Mouse (Mus musculus): ENCODE measurements around the gene Trpm7. TPM values are rescaled to one million over a fixed set of nuclear protein-coding genes. Genes with fewer than 3 reads are reported as not detected.

Gene Trpm7
- polyA plus RNA-seq, 1 experiment from 2014 or later = 18.4 TPM

DNA sequence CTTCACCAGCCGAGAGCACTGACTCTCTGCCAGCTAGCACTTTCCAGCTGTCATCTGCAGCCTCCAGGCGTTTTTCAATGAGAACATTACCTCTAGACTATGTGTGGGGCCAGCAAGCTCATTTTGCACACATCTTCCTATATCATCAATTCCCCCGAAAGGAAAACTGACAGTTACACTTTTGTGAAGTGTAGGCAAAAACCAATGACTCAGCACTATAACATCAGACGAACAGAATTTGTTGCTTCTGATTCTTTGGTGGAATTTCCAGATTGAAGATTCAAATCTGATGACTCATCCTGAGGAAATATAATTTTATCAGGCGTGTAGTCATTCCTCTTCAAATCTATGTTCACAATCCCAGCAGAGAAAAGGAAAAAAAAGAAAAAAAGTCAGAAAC is 83.4 kb downstream of the Trpm7 start:
- Histone ChIP-seq H3K4me2 (ENCODE audit: low read depth, low read length) (no peak overlapping the region), H3K4me1 (ENCODE audit: control insufficient read depth, low read depth, low read length) (peaks cover 2% of the 10 kb centered on the region; the same call in 1 of the 2 replicates), H3K27ac (ENCODE audit: low read length) (no peak overlapping the region), H3K4me3 (ENCODE audit: low read depth, low read length) (no peak overlapping the region), H3K36me3 (ENCODE audit: control insufficient read depth, insufficient read depth) (peaks cover 24% of the 10 kb centered on the region), H3K9me3 (replicated peaks; ENCODE audit: control insufficient read depth, low read length) (no peaks in the 10 kb centered on the region), H3K9ac (ENCODE audit: low read depth, low read length) (no peak overlapping the region), H3K27me3 (ENCODE audit: control insufficient read depth, insufficient read depth, low read depth, low read length) (no peaks in the 10 kb centered on the region)
- WGBS (ENCODE audit: insufficient replicate concordance) = 63% methylated on average over 5 of the region's 5 CpGs
- ATAC-seq (ENCODE audit: low read depth) = no peak

GRCm38 (mm10) chr2:126787721-126788342 is 88.2 kb downstream of the Trpm7 start:
- H3K4me1 ChIP-seq (ENCODE audit: control insufficient read depth, low read depth, low read length) = peaks cover 2% of the 10 kb centered on the region; the same call in 1 of the 2 replicates
- no peak overlapping the region for H3K4me2 ChIP-seq (ENCODE audit: low read depth, low read length)
- peaks cover 6% of the 10 kb centered on the region; the same call in 1 of the 2 replicates for H3K36me3 ChIP-seq (ENCODE audit: control insufficient read depth, insufficient read depth)
- H3K27me3 ChIP-seq (ENCODE audit: control insufficient read depth, insufficient read depth, low read depth, low read length) = no peaks in the 10 kb centered on the region
- no peak overlapping the region for H3K4me3 ChIP-seq (ENCODE audit: low read depth, low read length)
- no peak for ATAC-seq (ENCODE audit: low read depth)
- 37% methylated on average over 9 of the region's 9 CpGs for WGBS (ENCODE audit: insufficient replicate concordance)
- no peak overlapping the region for H3K27ac ChIP-seq (ENCODE audit: low read length)
- H3K9me3 ChIP-seq (replicated peaks; ENCODE audit: control insufficient read depth, low read length) = no peaks in the 10 kb centered on the region
- no peak overlapping the region for H3K9ac ChIP-seq (ENCODE audit: low read depth, low read length)

DNA sequence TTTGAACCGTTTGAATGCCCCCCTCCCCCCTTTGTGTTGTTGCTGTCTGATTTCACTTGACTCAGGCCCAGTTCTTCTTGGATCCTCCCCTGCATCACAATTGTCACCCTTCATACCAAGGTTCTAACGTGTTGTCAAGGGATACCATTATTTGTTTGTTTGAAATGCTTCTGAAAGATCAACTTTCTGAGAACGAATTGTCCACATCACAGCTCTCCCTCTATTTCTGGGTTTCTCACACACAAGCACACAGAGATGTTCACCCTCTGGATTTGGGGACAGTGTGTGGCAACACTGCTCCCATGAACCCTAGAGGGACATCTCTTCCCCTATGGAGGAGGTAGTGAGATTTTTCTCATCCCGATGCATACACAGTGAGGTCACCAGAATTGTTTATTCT is 92.7 kb downstream of the Trpm7 start, which contains the start of gene Usp50:
TSS of gene Usp50 (minus strand) at position 101 of the 400 bp plus-strand sequence.
- ATAC-seq (ENCODE audit: low read depth) = no peak
- WGBS (ENCODE audit: insufficient replicate concordance) = 60% methylated on average over 4 of the region's 4 CpGs
- no peaks in the 10 kb centered on the region for H3K9me3 ChIP-seq (replicated peaks; ENCODE audit: control insufficient read depth, low read length)
- H3K4me1 ChIP-seq (ENCODE audit: control insufficient read depth, low read depth, low read length) = peaks cover 2% of the 10 kb centered on the region; the same call in 1 of the 2 replicates
- no peaks in the 10 kb centered on the region for H3K36me3 ChIP-seq (ENCODE audit: control insufficient read depth, insufficient read depth)
- H3K27me3 ChIP-seq (ENCODE audit: control insufficient read depth, insufficient read depth, low read depth, low read length) = no peaks in the 10 kb centered on the region
- no peak within 1 kb of the TSS for H3K4me3 ChIP-seq (ENCODE audit: low read depth, low read length)
- no peak within 1 kb of the TSS for H3K4me2 ChIP-seq (ENCODE audit: low read depth, low read length)
- no peak within 1 kb of the TSS for H3K9ac ChIP-seq (ENCODE audit: low read depth, low read length)
- no peak within 1 kb of the TSS for H3K27ac ChIP-seq (ENCODE audit: low read length)

DNA sequence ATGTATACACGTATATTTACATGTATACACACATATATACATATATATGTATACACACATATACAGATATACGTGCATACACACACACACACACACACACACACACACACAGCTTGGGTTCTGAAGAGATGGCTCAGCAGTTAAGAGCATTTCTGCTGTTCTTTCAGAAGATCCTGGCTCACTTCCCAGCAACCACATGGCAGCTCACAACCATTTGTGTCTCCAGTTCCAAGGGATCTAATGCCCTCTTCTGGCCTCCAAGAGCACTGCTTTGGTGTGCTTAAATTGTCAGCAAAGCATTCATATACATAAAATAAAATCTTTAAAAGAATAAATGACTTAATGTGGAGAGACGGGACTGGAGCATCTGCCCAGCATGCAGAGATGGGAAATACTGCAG is 93.6 kb downstream of the Trpm7 start:
- Histone ChIP-seq H3K9ac (ENCODE audit: low read depth, low read length) (no peak overlapping the region), H3K4me3 (ENCODE audit: low read depth, low read length) (no peak overlapping the region), H3K27ac (ENCODE audit: low read length) (no peak overlapping the region), H3K27me3 (ENCODE audit: control insufficient read depth, insufficient read depth, low read depth, low read length) (no peaks in the 10 kb centered on the region), H3K4me1 (ENCODE audit: control insufficient read depth, low read depth, low read length) (no peaks in the 10 kb centered on the region; the same call in 1 of the 2 replicates), H3K36me3 (ENCODE audit: control insufficient read depth, insufficient read depth) (no peaks in the 10 kb centered on the region), H3K9me3 (replicated peaks; ENCODE audit: control insufficient read depth, low read length) (no peaks in the 10 kb centered on the region), H3K4me2 (ENCODE audit: low read depth, low read length) (no peak overlapping the region)
- no peak for ATAC-seq (ENCODE audit: low read depth)
- 68% methylated on average over 3 of the region's 3 CpGs for WGBS (ENCODE audit: insufficient replicate concordance)

GRCm38 (mm10) chr2:126781478-126781877 is 94.6 kb downstream of the Trpm7 start:
- no peaks in the 10 kb centered on the region for H3K27me3 ChIP-seq (ENCODE audit: control insufficient read depth, insufficient read depth, low read depth, low read length)
- H3K27ac ChIP-seq (ENCODE audit: low read length) = no peak overlapping the region
- H3K4me3 ChIP-seq (ENCODE audit: low read depth, low read length) = no peak overlapping the region
- H3K4me2 ChIP-seq (ENCODE audit: low read depth, low read length) = no peak overlapping the region
- no peak for ATAC-seq (ENCODE audit: low read depth)
- WGBS (ENCODE audit: insufficient replicate concordance) = 58% methylated on average over 1 of the region's 1 CpGs
- no peak overlapping the region for H3K9ac ChIP-seq (ENCODE audit: low read depth, low read length)
- H3K9me3 ChIP-seq (replicated peaks; ENCODE audit: control insufficient read depth, low read length) = no peaks in the 10 kb centered on the region
- H3K4me1 ChIP-seq (ENCODE audit: control insufficient read depth, low read depth, low read length) = no peaks in the 10 kb centered on the region; the same call in 1 of the 2 replicates
- no peaks in the 10 kb centered on the region for H3K36me3 ChIP-seq (ENCODE audit: control insufficient read depth, insufficient read depth)

- 77% methylated on average over 10 of the region's 10 CpGs for WGBS (ENCODE audit: insufficient replicate concordance)
- H3K9me3 ChIP-seq (replicated peaks; ENCODE audit: control insufficient read depth, low read length) = no peaks in the 10 kb centered on the region
- H3K36me3 ChIP-seq (ENCODE audit: control insufficient read depth, insufficient read depth) = no peaks in the 10 kb centered on the region
- H3K4me2 ChIP-seq (ENCODE audit: low read depth, low read length) = no peak overlapping the region
- no peak overlapping the region for H3K4me3 ChIP-seq (ENCODE audit: low read depth, low read length)
- no peaks in the 10 kb centered on the region; the same call in 1 of the 2 replicates for H3K4me1 ChIP-seq (ENCODE audit: control insufficient read depth, low read depth, low read length)
- H3K27me3 ChIP-seq (ENCODE audit: control insufficient read depth, insufficient read depth, low read depth, low read length) = no peaks in the 10 kb centered on the region
- no peak for ATAC-seq (ENCODE audit: low read depth)
- no peak overlapping the region for H3K9ac ChIP-seq (ENCODE audit: low read depth, low read length)
- H3K27ac ChIP-seq (ENCODE audit: low read length) = no peak overlapping the region
These were observed 95.7 kb downstream of the Trpm7 start for GRCm38 (mm10) chr2:126780286-126780685.

GRCm38 (mm10) chr2:126778806-126779205 is 97.2 kb downstream of the Trpm7 start:
- no peak overlapping the region for H3K4me2 ChIP-seq (ENCODE audit: low read depth, low read length)
- no peak overlapping the region for H3K9ac ChIP-seq (ENCODE audit: low read depth, low read length)
- no peaks in the 10 kb centered on the region for H3K36me3 ChIP-seq (ENCODE audit: control insufficient read depth, insufficient read depth)
- WGBS (ENCODE audit: insufficient replicate concordance) = 51% methylated on average over 4 of the region's 4 CpGs
- H3K27ac ChIP-seq (ENCODE audit: low read length) = no peak overlapping the region
- no peaks in the 10 kb centered on the region; the same call in 1 of the 2 replicates for H3K4me1 ChIP-seq (ENCODE audit: control insufficient read depth, low read depth, low read length)
- no peaks in the 10 kb centered on the region for H3K9me3 ChIP-seq (replicated peaks; ENCODE audit: control insufficient read depth, low read length)
- no peaks in the 10 kb centered on the region for H3K27me3 ChIP-seq (ENCODE audit: control insufficient read depth, insufficient read depth, low read depth, low read length)
- no peak for ATAC-seq (ENCODE audit: low read depth)
- no peak overlapping the region for H3K4me3 ChIP-seq (ENCODE audit: low read depth, low read length)

- Histone ChIP-seq H3K27me3 (ENCODE audit: control insufficient read depth, insufficient read depth, low read depth, low read length) (no peaks in the 10 kb centered on the region), H3K36me3 (ENCODE audit: control insufficient read depth, insufficient read depth) (no peaks in the 10 kb centered on the region), H3K4me2 (ENCODE audit: low read depth, low read length) (no peak overlapping the region), H3K9ac (ENCODE audit: low read depth, low read length) (no peak overlapping the region), H3K27ac (ENCODE audit: low read length) (no peak overlapping the region), H3K4me3 (ENCODE audit: low read depth, low read length) (no peak overlapping the region), H3K4me1 (ENCODE audit: control insufficient read depth, low read depth, low read length) (no peaks in the 10 kb centered on the region; the same call in 1 of the 2 replicates), H3K9me3 (replicated peaks; ENCODE audit: control insufficient read depth, low read length) (no peaks in the 10 kb centered on the region)
- WGBS (ENCODE audit: insufficient replicate concordance) = 22% methylated on average over 1 of the region's 1 CpGs
- ATAC-seq (ENCODE audit: low read depth) = no peak
These were observed 99.6 kb downstream of the Trpm7 start for GRCm38 (mm10) chr2:126776416-126776815.

- Histone ChIP-seq H3K9ac (ENCODE audit: low read depth, low read length) (no peak overlapping the region), H3K36me3 (ENCODE audit: control insufficient read depth, insufficient read depth) (no peaks in the 10 kb centered on the region), H3K4me2 (ENCODE audit: low read depth, low read length) (no peak overlapping the region), H3K9me3 (replicated peaks; ENCODE audit: control insufficient read depth, low read length) (no peaks in the 10 kb centered on the region), H3K27ac (ENCODE audit: low read length) (no peak overlapping the region), H3K27me3 (ENCODE audit: control insufficient read depth, insufficient read depth, low read depth, low read length) (no peaks in the 10 kb centered on the region), H3K4me3 (ENCODE audit: low read depth, low read length) (no peak overlapping the region), H3K4me1 (ENCODE audit: control insufficient read depth, low read depth, low read length) (no peaks in the 10 kb centered on the region; the same call in 1 of the 2 replicates)
- 50% methylated on average over 4 of the region's 4 CpGs for WGBS (ENCODE audit: insufficient replicate concordance)
- no peak for ATAC-seq (ENCODE audit: low read depth)
These were observed 100.1 kb downstream of the Trpm7 start for GRCm38 (mm10) chr2:126775951-126776350.

Data from liver, embryonic 16.5 days (tissue).